Mouse (Mus musculus) CH12.LX (cell line): ENCODE measurements at regions not wholly inside any gene's neighbourhood (a gene's known extent, or its start where the extent isn't known, plus 50 kb on each side); places are given as distances from the start of the nearest gene placed in this dataset.

Source experiments
- DNase-seq: peaks from one replicate; pipeline ENCODE4 v3.0.0-alpha.2; 2013; ENCODE audit errors: extremely low read depth
- H3K27ac ChIP-seq: 2 replicates; pipeline ENCODE4 v1.5.1; 2012; ENCODE audit warnings: low read depth, mild to moderate bottlenecking, control low read depth, moderate library complexity; ENCODE audit not compliant: insufficient read depth
- H3K27me3 ChIP-seq: replicated peaks from 2 replicates; pipeline ENCODE3; 2012; ENCODE audit warnings: inconsistent platforms
- H3K36me3 ChIP-seq, 2 experiments: replicated peaks in 1 of 2; 2 replicates each; pipeline versions ENCODE3 to v1.6.1; 2012; ENCODE audit warnings: inconsistent platforms in 1 of 2, low read length in 1 of 2, mild to moderate bottlenecking in 1 of 2, mixed read lengths in 1 of 2, moderate library complexity in 1 of 2; ENCODE audit not compliant: control insufficient read depth in 1 of 2, insufficient read depth in 1 of 2
- H3K4me1 ChIP-seq, 2 experiments: 2 replicates each; pipeline ENCODE4 v1.6.1; 2012; ENCODE audit warnings: inconsistent platforms in 1 of 2, moderate library complexity in 1 of 2; ENCODE audit not compliant: insufficient read depth in 2 of 2, control insufficient read depth in 1 of 2
- H3K4me2 ChIP-seq: 2 replicates; pipeline ENCODE4 v1.6.1; 2012; ENCODE audit warnings: low read depth, mild to moderate bottlenecking, control low read depth; ENCODE audit not compliant: poor library complexity, insufficient read depth, severe bottlenecking
- H3K4me3 ChIP-seq, 3 experiments: fragments of 150-350 bp in 1 of 3; sonication (generic) in 1 of 3; replicated peaks in 1 of 3; 2 replicates each; pipeline versions ENCODE3 to v1.5.1; 2011 to 2012; ENCODE audit warnings: low read depth in 2 of 3, low read length in 2 of 3, mild to moderate bottlenecking in 2 of 3, moderate library complexity in 2 of 3, control low read depth in 1 of 3, improper control_type of control experiment in 1 of 3, inconsistent platforms in 1 of 3, mixed read lengths in 1 of 3; ENCODE audit not compliant: poor library complexity in 1 of 3
- H3K79me2 ChIP-seq: replicated peaks from 2 replicates; pipeline ENCODE4 v1.6.1; 2012; ENCODE audit warnings: mild to moderate bottlenecking, moderate library complexity; ENCODE audit not compliant: control insufficient read depth, poor library complexity, insufficient read depth, severe bottlenecking; ENCODE audit errors: extremely low read depth
- H3K9ac ChIP-seq: 2 replicates; pipeline ENCODE4 v1.6.1; 2012; ENCODE audit warnings: low read depth, mild to moderate bottlenecking, control low read depth, moderate library complexity; ENCODE audit not compliant: insufficient read depth
- H3K9me3 ChIP-seq: replicated peaks from 2 replicates; pipeline ENCODE3; 2012; ENCODE audit warnings: low read length, inconsistent platforms, mixed read lengths
- CHD1 ChIP-seq: IDR thresholded peaks from 2 replicates; pipeline ENCODE4 v1.6.1; 2012; ENCODE audit warnings: low read depth, low read length, improper control_type of control experiment, inconsistent platforms
- CHD2 ChIP-seq: IDR thresholded peaks from 2 replicates; pipeline ENCODE4 v1.6.1; 2011; ENCODE audit warnings: low read length, improper control_type of control experiment
- ELF1 ChIP-seq: IDR thresholded peaks from 2 replicates; pipeline ENCODE4 v1.6.1; 2014; ENCODE audit warnings: low read depth, mild to moderate bottlenecking, inconsistent platforms, low read length, improper control_type of control experiment
- EP300 ChIP-seq: IDR thresholded peaks from 2 replicates; pipeline ENCODE4 v1.6.1; 2011; ENCODE audit warnings: low read length, improper control_type of control experiment
- ETS1 ChIP-seq: conservative IDR thresholded peaks from 2 replicates; pipeline ENCODE4 v1.6.1; 2012; ENCODE audit warnings: low read depth, mild to moderate bottlenecking, inconsistent platforms, low read length, improper control_type of control experiment, moderate library complexity
- GABPA ChIP-seq: IDR thresholded peaks from 2 replicates; pipeline ENCODE4 v1.6.1; 2012; ENCODE audit warnings: low read depth, low read length, improper control_type of control experiment, inconsistent platforms; ENCODE audit not compliant: insufficient replicate concordance
- JUND ChIP-seq: conservative IDR thresholded peaks from 2 replicates; pipeline ENCODE4 v1.6.1; 2011; ENCODE audit warnings: low read depth, low read length, improper control_type of control experiment
- KAT2A ChIP-seq: IDR thresholded peaks from 2 replicates; pipeline ENCODE4 v1.6.1; 2012; ENCODE audit warnings: low read length, improper control_type of control experiment, inconsistent platforms; ENCODE audit not compliant: insufficient replicate concordance
- MAFK ChIP-seq: IDR thresholded peaks from 2 replicates; pipeline ENCODE4 v1.6.1; 2011; ENCODE audit warnings: low read length, improper control_type of control experiment; ENCODE audit not compliant: insufficient replicate concordance
- MAX ChIP-seq: IDR thresholded peaks from 2 replicates; pipeline ENCODE4 v1.6.1; 2011; ENCODE audit warnings: low read length, improper control_type of control experiment
- MYC ChIP-seq: IDR thresholded peaks from 2 replicates; pipeline ENCODE4 v1.6.1; 2011; ENCODE audit warnings: low read depth, mild to moderate bottlenecking, improper control_type of control experiment, low read length
- NRF1 ChIP-seq: IDR thresholded peaks from 2 replicates; pipeline ENCODE4 v1.6.1; 2014; ENCODE audit warnings: low read depth, mild to moderate bottlenecking, inconsistent platforms, low read length, improper control_type of control experiment, moderate library complexity
- PAX5 ChIP-seq: IDR thresholded peaks from 2 replicates; pipeline ENCODE4 v1.6.1; 2012; ENCODE audit warnings: low read length, inconsistent platforms, mixed read lengths
- SIN3A ChIP-seq: IDR thresholded peaks from 2 replicates; pipeline ENCODE4 v1.6.1; 2012; ENCODE audit warnings: low read length, improper control_type of control experiment, inconsistent platforms
- TCF12 ChIP-seq: IDR thresholded peaks from 2 replicates; pipeline ENCODE4 v1.6.1; 2014; ENCODE audit warnings: low read depth, mild to moderate bottlenecking, inconsistent platforms, low read length, improper control_type of control experiment
- ZKSCAN1 ChIP-seq: IDR thresholded peaks from 2 replicates; pipeline ENCODE4 v1.6.1; 2012; ENCODE audit warnings: low read depth, inconsistent platforms, low read length, improper control_type of control experiment, borderline replicate concordance
- ZMIZ1 ChIP-seq: IDR thresholded peaks from 2 replicates; pipeline ENCODE4 v1.6.1; 2012; ENCODE audit warnings: low read depth, mild to moderate bottlenecking, inconsistent platforms, low read length, improper control_type of control experiment
- ZNF384 ChIP-seq: IDR thresholded peaks from 2 replicates; pipeline ENCODE4 v1.6.1; 2012; ENCODE audit warnings: low read depth, low read length, improper control_type of control experiment, inconsistent platforms
- dilution Hi-C: fragments of 300-500 bp; cut with MboI; formaldehyde crosslinking; loops from 2 replicates; pipeline ENCODE4 v1.14.3; 2020; ENCODE audit warnings: low sequenced_read_pairs; ENCODE audit not compliant: extremely low pct_unique_long_range_greater_than_20kb, extremely low pct_ligation_motif_present
- in situ Hi-C: fragments of 300-500 bp; cut with MboI; formaldehyde crosslinking; loops from 3 replicates; pipeline ENCODE4 v1.14.3; 2019; ENCODE audit warnings: low sequenced_read_pairs, low pct_ligation_motif_present, low pct_unique_long_range_greater_than_20kb, mixed read lengths

DNA sequence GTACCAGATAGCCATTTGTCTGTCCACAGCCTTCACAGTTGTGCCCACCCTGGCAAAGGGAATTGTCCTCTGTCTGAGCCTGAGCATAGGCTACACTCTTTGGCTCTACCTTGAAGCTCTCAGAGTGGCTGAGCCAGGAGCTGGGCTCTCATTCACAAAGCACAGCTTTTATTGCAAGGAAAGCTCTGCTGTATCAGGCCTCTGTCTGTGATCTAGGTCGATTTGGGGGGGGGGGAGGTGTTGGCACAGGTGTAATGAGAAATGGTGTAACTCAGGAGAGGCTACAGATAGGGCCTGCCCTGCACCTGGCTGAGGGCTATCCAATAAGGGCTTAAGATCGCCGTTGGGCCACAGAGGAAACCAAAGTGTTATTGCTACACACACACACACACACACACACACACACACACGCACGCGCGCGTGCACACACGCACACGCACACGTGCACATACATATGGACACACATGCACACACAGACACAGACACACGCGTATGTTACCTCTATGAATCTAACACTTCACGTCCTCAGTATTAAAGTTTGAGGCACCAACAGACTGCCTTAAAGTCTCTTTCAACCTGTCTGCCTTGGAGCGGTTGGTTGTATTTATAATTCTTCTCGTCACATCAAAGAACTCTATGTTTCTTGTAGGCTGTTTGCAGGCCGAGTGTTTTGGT lies 70.9 kb upstream of the Ppara start:
- no peaks in the 10 kb centered on the region for H3K27me3 ChIP-seq
- dilution Hi-C loops, result no loop called here
- H3K4me1 ChIP-seq, result peaks cover 0 to under 1% of the 10 kb centered on the region in 2 experiments; a peak in 1 of 4 replicates
- H3K27ac ChIP-seq, result no peak overlapping the region
- no peaks in the 10 kb centered on the region for H3K9me3 ChIP-seq
- DNase-seq, result no peak
- no peak overlapping the region for H3K4me3 ChIP-seq
- H3K9ac ChIP-seq, result no peak overlapping the region
- no peak for TF ChIP-seq CHD2
- TF ChIP-seq JUND, result no peak
- no peak for TF ChIP-seq KAT2A
- TF ChIP-seq GABPA, result no peak
- no peak for TF ChIP-seq ZNF384
- no peak for TF ChIP-seq MAX
- no peak for TF ChIP-seq TCF12
- no peak for TF ChIP-seq CHD1
- TF ChIP-seq ZKSCAN1, result no peak
- no peak for TF ChIP-seq ETS1
- no peak for TF ChIP-seq EP300
- TF ChIP-seq ZMIZ1, result no peak
- no peak for TF ChIP-seq PAX5
- no peak for TF ChIP-seq MYC
- TF ChIP-seq, all 38 proteins: peak for 0
- Histone ChIP-seq H3K4me2 (no peak overlapping the region), H3K79me2 (no peaks in the 10 kb centered on the region), H3K36me3 (no peaks in the 10 kb centered on the region)
- in situ Hi-C loops, result no loop called here

DNA sequence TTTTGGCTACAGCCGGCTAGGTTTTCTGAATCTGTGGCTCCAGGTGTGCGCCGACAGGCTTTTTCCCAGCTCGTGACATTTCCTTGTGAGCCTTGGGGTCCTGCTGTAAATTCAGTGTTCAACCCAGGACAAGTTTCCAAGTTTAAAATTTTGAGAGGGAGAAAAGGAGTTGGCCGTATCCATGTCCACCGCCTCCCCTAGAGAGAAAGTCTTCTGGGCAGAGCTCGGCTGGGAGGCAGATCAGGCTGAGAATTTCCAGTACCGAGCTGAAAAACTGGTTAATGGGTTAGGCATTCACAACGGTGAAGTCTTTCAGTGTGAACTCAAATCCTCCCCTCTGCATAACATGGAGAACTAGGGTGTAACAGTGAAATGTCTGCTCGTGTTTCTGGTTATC lies 70.4 kb upstream of the Ppara start:
- no peaks in the 10 kb centered on the region for H3K79me2 ChIP-seq
- H3K27ac ChIP-seq, result no peak overlapping the region
- no peak overlapping the region for H3K4me3 ChIP-seq
- H3K9me3 ChIP-seq, result no peaks in the 10 kb centered on the region
- TF ChIP-seq ZNF384 (no peak), MAFK (no peak), SIN3A (no peak), NRF1 (no peak), ELF1 (no peak)
- TF ChIP-seq, all 38 proteins: peak for 0
- dilution Hi-C loops, result no loop called here
- in situ Hi-C loops, result no loop called here
- Histone ChIP-seq H3K9ac (no peak overlapping the region), H3K27me3 (no peaks in the 10 kb centered on the region), H3K4me2 (no peak overlapping the region), H3K36me3 (no peaks in the 10 kb centered on the region), H3K4me1 (peaks cover 0 to 3% of the 10 kb centered on the region in 2 experiments; a peak in 1 of 4 replicates)
- DNase-seq, result no peak
